Mouse (Mus musculus) lung, postnatal 14 days (tissue): ENCODE measurements around the gene Vmn1r215.
"Not testable (repeated sequence)": the region's sequence is repeated elsewhere in the genome, so short reads cannot be mapped to it uniquely, and the experiment has no call there.

Experiments used
- DNase-seq: peaks from one replicate; pipeline ENCODE4 v3.0.0; 2021

Vmn1r215 gene

DNA sequence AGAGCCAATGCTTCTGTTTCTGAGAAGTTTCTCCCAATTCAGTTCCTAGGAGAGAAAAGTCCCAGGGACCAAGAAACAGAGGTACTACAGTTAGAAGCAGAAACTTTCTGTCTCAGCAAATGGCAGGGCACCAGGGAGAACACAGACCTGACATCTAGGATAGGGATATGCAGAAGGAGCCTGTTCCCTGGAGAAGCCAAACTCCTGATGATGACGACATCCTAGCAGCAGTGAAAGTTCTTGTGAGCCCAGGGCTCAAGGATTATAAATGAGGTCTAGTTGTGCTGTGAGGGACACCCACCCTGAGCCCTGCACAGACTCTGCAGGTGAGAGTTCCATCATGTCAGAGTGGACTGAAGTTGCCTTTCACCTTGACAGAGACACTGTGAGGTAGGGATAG, at the start of gene Vmn1r215:
Vmn1r215 (plus strand) TSS at position 301 of the 400 bp plus-strand sequence.
- DNase-seq = no peak

DNA sequence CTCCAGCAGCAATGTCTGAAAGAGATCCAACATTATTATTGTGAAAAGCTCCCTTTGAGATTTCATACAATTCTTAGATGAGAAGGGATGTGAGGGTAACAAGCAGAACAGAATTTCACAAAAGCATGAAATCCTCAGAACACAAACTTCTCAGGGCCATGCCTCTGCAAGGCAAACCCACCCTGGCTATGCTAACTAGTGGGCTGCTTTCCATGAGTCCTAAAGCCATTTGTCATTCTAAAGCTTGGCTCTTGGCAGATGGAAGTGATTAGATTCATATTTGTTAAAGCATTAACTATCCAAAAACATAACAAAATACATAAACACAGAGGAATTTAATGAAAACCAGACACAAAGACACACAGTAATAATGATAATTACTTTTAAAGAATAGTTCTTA, 49.7 kb upstream of the Vmn1r215 start:
- no peak for DNase-seq

DNA sequence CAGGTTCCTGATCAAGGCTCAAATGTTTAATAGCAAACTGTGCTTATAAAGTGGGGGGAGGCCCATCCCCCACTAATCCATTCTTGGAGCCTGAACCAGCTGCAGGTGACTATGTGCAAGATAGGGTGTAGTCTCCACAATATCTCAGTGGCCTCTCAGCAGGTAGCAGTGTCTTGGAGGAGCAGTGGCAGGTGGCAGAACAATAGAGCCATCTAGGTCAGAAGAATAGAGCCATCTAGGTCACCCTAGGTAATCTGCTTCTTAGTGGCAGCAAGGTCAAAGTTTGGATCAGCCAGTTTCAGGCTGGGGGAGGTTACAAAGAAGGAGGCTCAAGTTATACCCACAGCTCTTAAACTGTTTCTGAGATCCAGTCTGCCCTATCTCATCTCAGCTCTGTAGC, 43.0 kb upstream of the Vmn1r215 start:
- no peak for DNase-seq

DNA sequence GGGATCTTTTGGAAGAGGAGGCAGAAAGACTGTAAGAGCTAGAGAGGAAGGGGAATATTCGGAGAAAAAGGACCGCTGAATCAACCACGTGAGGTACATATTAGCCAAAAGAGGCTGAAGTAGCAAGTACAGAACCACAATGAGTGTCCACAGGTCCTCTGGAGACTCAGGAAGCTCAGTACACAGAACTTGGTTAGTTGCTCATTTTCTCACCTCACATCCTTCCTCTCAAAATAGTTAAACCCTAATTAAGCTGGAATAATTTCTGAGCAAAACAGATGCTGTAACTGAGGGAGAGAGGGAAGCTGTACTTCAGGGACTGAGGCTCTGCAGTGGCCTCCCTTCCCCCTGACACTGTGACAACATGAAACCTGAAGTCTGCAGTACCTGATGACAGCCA, 37.7 kb upstream of the Vmn1r215 start, which contains the start of gene Vmn1r214:
Vmn1r214 (plus strand) TSS at position 301 of the 400 bp plus-strand sequence.
- no peak for DNase-seq

DNA sequence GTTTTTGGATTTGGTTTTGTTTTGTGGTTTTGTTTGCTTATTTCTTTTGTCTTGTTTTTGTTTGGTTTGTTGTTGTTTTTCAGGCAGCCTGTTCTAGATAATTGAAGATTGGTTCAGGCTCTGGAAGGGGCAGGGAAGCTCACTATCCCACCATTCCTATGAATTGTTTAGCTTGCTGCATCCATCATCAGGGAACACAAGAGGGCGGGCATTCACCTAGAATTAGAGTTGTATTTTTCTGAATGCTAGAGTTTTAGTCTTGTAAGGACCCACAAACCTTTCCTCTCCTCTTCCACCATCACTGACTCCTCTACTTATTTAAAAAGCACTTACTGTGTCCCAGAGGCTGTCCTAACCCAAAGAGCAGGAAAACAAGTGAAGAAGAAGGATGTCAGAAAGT, 10.0 kb upstream of the Vmn1r215 start:
- no peak for DNase-seq

DNA sequence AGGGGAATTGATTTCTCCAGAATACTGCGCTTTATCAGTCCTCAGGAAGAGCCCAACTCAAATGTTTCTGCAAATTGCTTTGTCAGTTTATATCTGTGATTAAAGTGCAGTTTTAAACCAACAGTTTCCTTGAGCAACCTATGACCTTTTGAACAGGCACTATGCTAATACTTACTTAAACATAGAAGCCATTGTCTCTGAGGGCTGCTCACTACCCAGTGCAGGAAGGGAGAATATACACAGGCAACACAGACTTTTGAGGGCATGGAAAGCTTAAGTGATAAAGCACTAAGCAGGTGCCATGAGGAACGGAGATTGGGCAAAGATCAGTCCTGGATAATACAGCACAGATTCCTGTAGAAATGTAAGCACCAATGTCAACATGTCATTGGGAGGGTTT, 1.5 kb downstream of the Vmn1r215 start:
- no peak for DNase-seq

DNA sequence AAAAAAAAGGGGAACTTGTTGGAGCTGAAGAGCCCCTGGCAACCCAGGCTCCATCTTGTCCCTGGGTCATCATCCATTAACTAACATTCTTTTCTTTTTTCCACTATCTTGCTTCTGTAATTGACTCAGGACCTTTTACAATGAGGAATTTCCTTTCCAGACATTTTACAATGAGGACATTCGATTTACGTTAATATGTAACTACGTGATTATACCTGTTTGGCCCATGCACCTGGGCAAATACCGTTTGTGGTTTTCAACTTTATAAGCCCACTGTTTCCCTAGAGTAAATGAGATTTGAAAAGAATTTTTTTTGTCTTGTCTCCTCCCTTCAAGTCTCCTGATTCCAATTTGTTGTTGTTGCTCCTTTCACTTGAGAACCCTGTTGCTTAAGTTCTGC, 26.6 kb downstream of the Vmn1r215 start:
- DNase-seq = no peak

DNA sequence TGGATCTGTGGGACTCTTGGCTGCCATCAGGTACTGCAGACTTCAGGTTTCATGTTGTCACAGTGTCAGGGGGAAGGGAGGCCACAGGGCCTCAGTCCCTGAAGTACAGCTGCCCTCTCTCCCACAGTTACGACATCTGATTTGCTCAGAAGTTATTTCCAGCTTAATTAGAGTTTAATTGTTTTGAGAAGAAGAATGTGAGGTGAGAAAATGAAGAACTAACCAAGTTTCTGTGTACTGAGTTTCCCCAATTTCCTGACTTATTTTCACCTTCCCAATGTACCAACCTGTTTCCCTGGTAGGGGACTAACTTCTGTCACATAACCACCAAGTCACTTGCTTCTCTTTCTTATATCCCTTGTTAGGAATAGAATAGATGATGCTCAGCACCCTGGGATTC, 50.3 kb downstream of the Vmn1r215 start, which contains the start of gene Vmn1r217:
Vmn1r217 (minus strand) TSS at position 101 of the 400 bp plus-strand sequence.
- DNase-seq = not testable (repeated sequence)

DNA sequence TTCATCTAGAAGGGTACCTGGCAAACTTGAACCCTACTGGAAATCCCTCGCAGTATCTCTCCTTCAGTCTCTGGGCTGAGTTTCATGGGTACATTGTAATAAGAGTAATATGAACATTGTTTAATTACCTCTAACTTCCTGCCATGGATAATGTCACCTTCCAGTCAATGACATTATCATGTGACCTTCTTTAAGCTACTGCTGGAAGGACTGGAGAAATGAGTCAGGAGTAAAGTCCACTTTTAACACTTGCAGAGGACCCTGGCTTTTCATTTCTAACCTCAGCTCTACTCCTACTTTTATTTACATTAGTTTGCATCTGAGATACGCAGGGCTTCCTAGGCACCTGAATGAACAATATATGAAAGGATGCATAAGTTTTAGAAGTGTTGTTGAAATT, 52.8 kb downstream of the Vmn1r215 start:
- no peak for DNase-seq
